ENCODE assay signal across 20 mouse cellular contexts in genomic region chr4:124970194-124970593, GRCm38 (mm10). TPM values are rescaled to one million over a fixed set of nuclear protein-coding genes. Genes with fewer than 3 reads are reported as not detected.
A peak's percentile ranks its signal among the peaks of the same experiment; 100 is the strongest.
DNase-seq lines count a peak whose midpoint lies in the region; ATAC-seq and TF ChIP-seq lines count a peak whose summit lies in the region.
"Had no signal": no experiment of that assay in that cellular context is flagged by ENCODE, and none has a peak within 500 bp of the region (broad histone marks: within the 10 kb centered on the region; RNA-seq: fewer than 3 reads in every experiment).

No protein-coding gene starts in this region.

- no peak overlapping the region for H3K9ac ChIP-seq in forebrain, embryonic 12.5 days
- H3K9ac ChIP-seq in forebrain, embryonic 14.5 days (ENCODE audit: low read length): no peak overlapping the region
- no peak overlapping the region; the same call in 1 of the 2 replicates for H3K9ac ChIP-seq in midbrain, embryonic 14.5 days (replicated peaks; ENCODE audit: low read length)
- H3K9ac ChIP-seq: embryonic facial prominence, embryonic 15.5 days; forebrain, embryonic 15.5 days; heart, embryonic 12.5 days; hindbrain, embryonic 14.5 days had no signal

- no peaks in the 10 kb centered on the region for H3K27me3 ChIP-seq in forebrain, embryonic 12.5 days
- no peaks in the 10 kb centered on the region for H3K27me3 ChIP-seq in forebrain, embryonic 14.5 days (replicated peaks; ENCODE audit: control insufficient read depth, insufficient read depth, low read length)
- H3K27me3 ChIP-seq in embryonic facial prominence, embryonic 10.5 days (replicated peaks; ENCODE audit: low read depth, poor library complexity, severe bottlenecking): peaks cover 62% of the 10 kb centered on the region
- peaks cover 100% of the 10 kb centered on the region for H3K27me3 ChIP-seq in limb, embryonic 10.5 days (ENCODE audit: low read depth, poor library complexity, severe bottlenecking)
- H3K27me3 ChIP-seq in midbrain, embryonic 14.5 days (ENCODE audit: control insufficient read depth, insufficient read depth, low read length): no peaks in the 10 kb centered on the region
- no peaks in the 10 kb centered on the region for H3K27me3 ChIP-seq in thymus, adult 2 months (ENCODE audit: control insufficient read depth, insufficient read depth, low read length)
- H3K27me3 ChIP-seq: forebrain, embryonic 15.5 days had no signal

- TF ChIP-seq CTCF in thymus, adult 2 months (IDR thresholded peaks at IDR 0.05; ENCODE audit: borderline replicate concordance, control insufficient read depth, extremely low read depth, insufficient read depth, low read length, poor library complexity): no peak

- H3K27ac ChIP-seq in forebrain, embryonic 12.5 days: 0 out of 2 replicates have a peak overlapping the region, but pooled peaks have one; percentile 13
- H3K27ac ChIP-seq in forebrain, embryonic 14.5 days (ENCODE audit: low read depth, low read length): no peak overlapping the region
- peak overlapping the region; percentile 62; the same call in 1 of the 2 replicates for H3K27ac ChIP-seq in embryonic facial prominence, embryonic 10.5 days (replicated peaks)
- peak overlapping the region; percentile 17 for H3K27ac ChIP-seq in limb, embryonic 10.5 days
- peak overlapping the region; percentile 32 for H3K27ac ChIP-seq in midbrain, embryonic 14.5 days (replicated peaks; ENCODE audit: low read depth, low read length)
- H3K27ac ChIP-seq in thymus, adult 2 months (ENCODE audit: control insufficient read depth, insufficient read depth, low read length): no peak overlapping the region
- H3K27ac ChIP-seq: forebrain, embryonic 15.5 days; hindbrain, embryonic 14.5 days had no signal

- TF ChIP-seq POLR2A in thymus, adult 2 months (IDR thresholded peaks at IDR 0.05; ENCODE audit: control insufficient read depth, extremely low read depth, insufficient read depth, low read length, poor library complexity): no peak

- no peak for ATAC-seq in forebrain, embryonic 12.5 days (ENCODE audit: low FRiP score)
- no peak for ATAC-seq in forebrain, embryonic 14.5 days
- ATAC-seq in midbrain, embryonic 14.5 days (ENCODE audit: low FRiP score, low TSS enrichment): no peak
- ATAC-seq: forebrain, embryonic 15.5 days had no signal

- no peak overlapping the region for H3K4me3 ChIP-seq in forebrain, embryonic 12.5 days (replicated peaks)
- no peak overlapping the region for H3K4me3 ChIP-seq in forebrain, embryonic 14.5 days (ENCODE audit: low read depth, low read length)
- no peak overlapping the region for H3K4me3 ChIP-seq in embryonic facial prominence, embryonic 10.5 days
- H3K4me3 ChIP-seq in limb, embryonic 10.5 days: no peak overlapping the region
- no peak overlapping the region for H3K4me3 ChIP-seq in midbrain, embryonic 14.5 days (replicated peaks; ENCODE audit: low read depth, low read length)
- no peak overlapping the region for H3K4me3 ChIP-seq in thymus, adult 2 months (ENCODE audit: control insufficient read depth, insufficient read depth, low read length)
- H3K4me3 ChIP-seq: embryonic facial prominence, embryonic 15.5 days; erythroblast, embryonic 14.5 days; forebrain, embryonic 15.5 days; heart, embryonic 12.5 days had no signal

- WGBS in forebrain, embryonic 12.5 days: 73% methylated on average over 11 of the region's 11 CpGs
- 73% methylated on average over 11 of the region's 11 CpGs for WGBS in forebrain, embryonic 14.5 days
- WGBS in embryonic facial prominence, embryonic 10.5 days: 73% methylated on average over 11 of the region's 11 CpGs
- WGBS in limb, embryonic 10.5 days: 66% methylated on average over 11 of the region's 11 CpGs
- WGBS in midbrain, embryonic 14.5 days: 71% methylated on average over 11 of the region's 11 CpGs
- WGBS in thymus, adult 2 months: 94% methylated on average over 11 of the region's 11 CpGs

- H3K4me1 ChIP-seq in forebrain, embryonic 12.5 days: peaks cover 31% of the 10 kb centered on the region
- H3K4me1 ChIP-seq in forebrain, embryonic 14.5 days (ENCODE audit: control insufficient read depth, insufficient read depth, low read length): no peaks in the 10 kb centered on the region
- peaks cover 79% of the 10 kb centered on the region for H3K4me1 ChIP-seq in embryonic facial prominence, embryonic 10.5 days
- H3K4me1 ChIP-seq in limb, embryonic 10.5 days: peaks cover 73% of the 10 kb centered on the region
- peaks cover 13% of the 10 kb centered on the region; the same call in 1 of the 2 replicates for H3K4me1 ChIP-seq in midbrain, embryonic 14.5 days (ENCODE audit: control insufficient read depth, insufficient read depth, low read length)
- no peaks in the 10 kb centered on the region for H3K4me1 ChIP-seq in thymus, adult 2 months (replicated peaks; ENCODE audit: control insufficient read depth, insufficient read depth, low read length)
- H3K4me1 ChIP-seq: forebrain, embryonic 15.5 days; heart, embryonic 12.5 days had no signal

- no peak for DNase-seq in forebrain, embryonic 14.5 days (ENCODE audit: low spot score)
- DNase-seq in embryonic facial prominence, embryonic 10.5 days (ENCODE audit: low spot score): no peak
- no peak for DNase-seq in limb, embryonic 10.5 days (ENCODE audit: low spot score)
- no peak for DNase-seq in midbrain, embryonic 14.5 days
- DNase-seq in thymus, adult 2 months: no peak
- no peak for DNase-seq in kidney, postnatal 14 days
- DNase-seq in right cerebral cortex, postnatal 4 days: no peak
- DNase-seq: adrenal gland, adult 2 months; adrenal gland, postnatal 25 days; cerebellum, adult 18-20 months; cerebellum, adult 9-11 months; cerebellum, postnatal 36 days; gastrocnemius, postnatal 14 days; heart, postnatal 36 days had no signal

- H3K36me3 ChIP-seq in forebrain, embryonic 12.5 days (replicated peaks): no peaks in the 10 kb centered on the region
- H3K36me3 ChIP-seq in forebrain, embryonic 14.5 days (ENCODE audit: control insufficient read depth, insufficient read depth, low read length): no peaks in the 10 kb centered on the region
- no peaks in the 10 kb centered on the region for H3K36me3 ChIP-seq in embryonic facial prominence, embryonic 10.5 days (replicated peaks)
- H3K36me3 ChIP-seq in limb, embryonic 10.5 days: no peaks in the 10 kb centered on the region
- H3K36me3 ChIP-seq in midbrain, embryonic 14.5 days (ENCODE audit: control insufficient read depth, insufficient read depth, low read length): no peaks in the 10 kb centered on the region
- H3K36me3 ChIP-seq in thymus, adult 2 months (ENCODE audit: control insufficient read depth, insufficient read depth, low read length): no peaks in the 10 kb centered on the region
- H3K36me3 ChIP-seq: embryonic facial prominence, embryonic 15.5 days; forebrain, embryonic 15.5 days; heart, embryonic 12.5 days had no signal

- H3K4me2 ChIP-seq in forebrain, embryonic 12.5 days: no peak overlapping the region
- H3K4me2 ChIP-seq in forebrain, embryonic 14.5 days (ENCODE audit: low read length): no peak overlapping the region
- H3K4me2 ChIP-seq in midbrain, embryonic 14.5 days (ENCODE audit: low read length): no peak overlapping the region
- H3K4me2 ChIP-seq: embryonic facial prominence, embryonic 15.5 days; forebrain, embryonic 15.5 days; heart, embryonic 12.5 days; hindbrain, embryonic 14.5 days had no signal

- no peaks in the 10 kb centered on the region for H3K9me3 ChIP-seq in forebrain, embryonic 12.5 days
- H3K9me3 ChIP-seq in forebrain, embryonic 14.5 days (replicated peaks; ENCODE audit: control insufficient read depth, low read length): no peaks in the 10 kb centered on the region
- H3K9me3 ChIP-seq in embryonic facial prominence, embryonic 10.5 days: no peaks in the 10 kb centered on the region
- H3K9me3 ChIP-seq in limb, embryonic 10.5 days (replicated peaks): no peaks in the 10 kb centered on the region; the same call in 1 of the 2 replicates
- no peaks in the 10 kb centered on the region for H3K9me3 ChIP-seq in midbrain, embryonic 14.5 days (ENCODE audit: control insufficient read depth, low read length)
- H3K9me3 ChIP-seq: embryonic facial prominence, embryonic 15.5 days; forebrain, embryonic 15.5 days; heart, embryonic 12.5 days had no signal

RNA-seq across cellular contexts. Expression of gene Rspo1, which starts 16.0 kb away (rescaled TPM):
- 20.3 and 26.2 TPM in 2 replicates for polyA plus RNA-seq in forebrain, embryonic 12.5 days (2016; fragmentation: Nextera tagmentation; extraction: Ambion mirVana)
- polyA plus RNA-seq in forebrain, embryonic 14.5 days (2014; fragmentation: Nextera tagmentation; extraction: Ambion mirVana): 1.8 and 2.4 TPM in 2 replicates
- polyA plus RNA-seq in embryonic facial prominence, embryonic 10.5 days (2016; fragmentation: Nextera tagmentation; extraction: Ambion mirVana): 8.2 TPM in 2 replicates
- polyA plus RNA-seq in limb, embryonic 10.5 days (2016; fragmentation: Nextera tagmentation; extraction: Ambion mirVana): 4.8 and 6.3 TPM in 2 replicates
- polyA plus RNA-seq in midbrain, embryonic 14.5 days (2014; fragmentation: Nextera tagmentation; extraction: Ambion mirVana): 1.7 and 3.2 TPM in 2 replicates
- 2.2 and 2.3 TPM in 2 replicates for polyA plus RNA-seq in thymus, adult 2 months (2012; rRNA removed)

RNA-seq across cellular contexts. Expression of gene Cdca8, which starts 31.1 kb away (rescaled TPM):
- 243 and 257 TPM in 2 replicates for polyA plus RNA-seq in forebrain, embryonic 12.5 days (2016; fragmentation: Nextera tagmentation; extraction: Ambion mirVana)
- polyA plus RNA-seq in forebrain, embryonic 14.5 days (2014; fragmentation: Nextera tagmentation; extraction: Ambion mirVana): 63.5 and 63.8 TPM in 2 replicates
- polyA plus RNA-seq in embryonic facial prominence, embryonic 10.5 days (2016; fragmentation: Nextera tagmentation; extraction: Ambion mirVana): 230 and 239 TPM in 2 replicates
- polyA plus RNA-seq in limb, embryonic 10.5 days (2016; fragmentation: Nextera tagmentation; extraction: Ambion mirVana): 221 and 226 TPM in 2 replicates
- polyA plus RNA-seq in midbrain, embryonic 14.5 days (2014; fragmentation: Nextera tagmentation; extraction: Ambion mirVana): 22.8 and 34.7 TPM in 2 replicates
- polyA plus RNA-seq in thymus, adult 2 months (2012; rRNA removed): 79.4 and 102 TPM in 2 replicates

RNA-seq across cellular contexts. Expression of gene 9930104L06Rik, which starts 33.3 kb away (rescaled TPM):
- 16.7 and 18.9 TPM in 2 replicates for polyA plus RNA-seq in forebrain, embryonic 12.5 days (2016; fragmentation: Nextera tagmentation; extraction: Ambion mirVana)
- polyA plus RNA-seq in forebrain, embryonic 14.5 days (2014; fragmentation: Nextera tagmentation; extraction: Ambion mirVana): 3.2 and 5.6 TPM in 2 replicates
- polyA plus RNA-seq in embryonic facial prominence, embryonic 10.5 days (2016; fragmentation: Nextera tagmentation; extraction: Ambion mirVana): 17.6 and 18.0 TPM in 2 replicates
- polyA plus RNA-seq in limb, embryonic 10.5 days (2016; fragmentation: Nextera tagmentation; extraction: Ambion mirVana): 14.6 and 17.0 TPM in 2 replicates
- polyA plus RNA-seq in midbrain, embryonic 14.5 days (2014; fragmentation: Nextera tagmentation; extraction: Ambion mirVana): 4.9 and 5.6 TPM in 2 replicates
- 18.3 and 21.6 TPM in 2 replicates for polyA plus RNA-seq in thymus, adult 2 months (2012; rRNA removed)

RNA-seq across cellular contexts. Expression of gene Gnl2, which starts 46.2 kb away (rescaled TPM):
- 97.1 and 103 TPM in 2 replicates for polyA plus RNA-seq in forebrain, embryonic 12.5 days (2016; fragmentation: Nextera tagmentation; extraction: Ambion mirVana)
- 86.4 and 95.0 TPM in 2 replicates for polyA plus RNA-seq in forebrain, embryonic 14.5 days (2014; fragmentation: Nextera tagmentation; extraction: Ambion mirVana)
- polyA plus RNA-seq in embryonic facial prominence, embryonic 10.5 days (2016; fragmentation: Nextera tagmentation; extraction: Ambion mirVana): 93.7 and 101 TPM in 2 replicates
- polyA plus RNA-seq in limb, embryonic 10.5 days (2016; fragmentation: Nextera tagmentation; extraction: Ambion mirVana): 83.5 and 83.7 TPM in 2 replicates
- 67.3 and 88.9 TPM in 2 replicates for polyA plus RNA-seq in midbrain, embryonic 14.5 days (2014; fragmentation: Nextera tagmentation; extraction: Ambion mirVana)
- polyA plus RNA-seq in thymus, adult 2 months (2012; rRNA removed): 17.9 and 18.3 TPM in 2 replicates

Comparison
In these comparisons a context has a peak if more than half of its experiments do, and no peak if none do; other contexts are left out.
1. H3K27ac ChIP-seq: peak in forebrain, embryonic 12.5 days (single experiment), embryonic facial prominence, embryonic 10.5 days (single experiment), limb, embryonic 10.5 days (single experiment) and midbrain, embryonic 14.5 days (single experiment); none in forebrain, embryonic 14.5 days (single experiment) and thymus, adult 2 months (single experiment).